Mouse (Mus musculus) MEL (cell line): ENCODE results near the gene Lhfpl2. TPM values are rescaled to one million over a fixed set of nuclear protein-coding genes. Genes with fewer than 3 reads are reported as not detected.

Experiments
- DNase-seq: peaks from one replicate; pipeline ENCODE4 v3.0.0; 2011; ENCODE audit warnings: low read depth, low spot score
- H3K27ac ChIP-seq: 2 replicates; pipeline ENCODE4 v1.5.1; 2012; ENCODE audit warnings: low read depth, mild to moderate bottlenecking, control low read depth, low read length, moderate library complexity; ENCODE audit not compliant: control insufficient read depth
- H3K27me3 ChIP-seq, 2 experiments: fragments of 150-350 bp in 1 of 2; sonication (generic) in 1 of 2; 2 replicates each; pipeline ENCODE4 v1.6.1; 2012; ENCODE audit warnings: low read length in 2 of 2, mild to moderate bottlenecking in 2 of 2, improper control_type of control experiment in 1 of 2, moderate library complexity in 1 of 2; ENCODE audit not compliant: insufficient read depth in 2 of 2, control insufficient read depth in 1 of 2
- H3K36me3 ChIP-seq, 2 experiments: 2 replicates each; pipeline ENCODE4 v1.6.1; 2012 to 2014; ENCODE audit warnings: low read length in 2 of 2, improper control_type of control experiment in 1 of 2, inconsistent platforms in 1 of 2, mild to moderate bottlenecking in 1 of 2; ENCODE audit not compliant: insufficient read depth in 2 of 2, control insufficient read depth in 1 of 2
- H3K4me1 ChIP-seq, 2 experiments: fragments of 150-350 bp in 1 of 2; sonication (generic) in 1 of 2; 2 replicates each; pipeline ENCODE4 v1.6.1; 2012; ENCODE audit warnings: low read length in 2 of 2, improper control_type of control experiment in 1 of 2, mild to moderate bottlenecking in 1 of 2; ENCODE audit not compliant: insufficient read depth in 2 of 2, control insufficient read depth in 1 of 2
- H3K4me3 ChIP-seq, 2 experiments: fragments of 150-350 bp in 1 of 2; sonication (generic) in 1 of 2; 2 replicates each; pipeline ENCODE4 v1.5.1; 2012; ENCODE audit warnings: low read depth in 2 of 2, low read length in 2 of 2, mild to moderate bottlenecking in 2 of 2, moderate library complexity in 2 of 2, control low read depth in 1 of 2, improper control_type of control experiment in 1 of 2; ENCODE audit not compliant: control insufficient read depth in 1 of 2, insufficient read depth in 1 of 2
- H3K79me2 ChIP-seq: 2 replicates; pipeline ENCODE4 v1.6.1; 2012; ENCODE audit warnings: mild to moderate bottlenecking, low read length, moderate library complexity; ENCODE audit not compliant: control insufficient read depth, poor library complexity, insufficient read depth
- H3K9ac ChIP-seq: 2 replicates; pipeline ENCODE4 v1.6.1; 2012; ENCODE audit warnings: low read depth, mild to moderate bottlenecking, control low read depth, low read length, moderate library complexity; ENCODE audit not compliant: control insufficient read depth, poor library complexity, severe bottlenecking
- H3K9me3 ChIP-seq: fragments of 150-350 bp; sonication (generic); replicated peaks from 2 replicates; pipeline ENCODE4 v1.6.1; 2012; ENCODE audit warnings: mild to moderate bottlenecking, low read length, improper control_type of control experiment, moderate library complexity; ENCODE audit not compliant: insufficient read depth
- BHLHE40 ChIP-seq: IDR thresholded peaks from 2 replicates; pipeline ENCODE4 v1.6.1; 2012; ENCODE audit warnings: low read depth, mild to moderate bottlenecking, inconsistent platforms, low read length, improper control_type of control experiment, borderline replicate concordance
- CHD2 ChIP-seq: IDR thresholded peaks from 2 replicates; pipeline ENCODE4 v1.6.1; 2011; ENCODE audit warnings: low read length, improper control_type of control experiment
- CTCF ChIP-seq, 3 experiments: IDR thresholded peaks in 2 of 3; conservative IDR thresholded peaks in 1 of 3; 2 replicates each; pipeline ENCODE4 v1.5.1; 2011 to 2012; ENCODE audit warnings: low read length in 3 of 3, low read depth in 2 of 3, mild to moderate bottlenecking in 2 of 3, improper control_type of control experiment in 1 of 3, inconsistent platforms in 1 of 3, mixed read lengths in 1 of 3, moderate library complexity in 1 of 3; ENCODE audit not compliant: control insufficient read depth in 1 of 3, insufficient read depth in 1 of 3, poor library complexity in 1 of 3, severe bottlenecking in 1 of 3
- EP300 ChIP-seq, 2 experiments: IDR thresholded peaks; 2 replicates each; pipeline ENCODE4 v1.6.1; 2011; ENCODE audit warnings: improper control_type of control experiment in 2 of 2, low read length in 2 of 2, low read depth in 1 of 2, mild to moderate bottlenecking in 1 of 2
- KAT2A ChIP-seq: conservative IDR thresholded peaks from 2 replicates; pipeline ENCODE4 v1.6.1; 2012; ENCODE audit warnings: low read depth, low read length, improper control_type of control experiment, inconsistent platforms
- MAX ChIP-seq: IDR thresholded peaks from 2 replicates; pipeline ENCODE4 v1.6.1; 2011; ENCODE audit warnings: low read length, improper control_type of control experiment
- MXI1 ChIP-seq: IDR thresholded peaks from 2 replicates; pipeline ENCODE4 v1.6.1; 2011; ENCODE audit warnings: mild to moderate bottlenecking, low read depth, low read length, improper control_type of control experiment
- MYC ChIP-seq: IDR thresholded peaks from 2 replicates; pipeline ENCODE4 v1.6.1; 2011; ENCODE audit warnings: low read depth, mild to moderate bottlenecking, low read length, improper control_type of control experiment, moderate library complexity
- NELFE ChIP-seq: IDR thresholded peaks from 2 replicates; pipeline ENCODE4 v1.6.1; 2011; ENCODE audit warnings: low read depth, low read length, improper control_type of control experiment
- POLR2AphosphoS2 ChIP-seq: IDR thresholded peaks from 2 replicates; pipeline ENCODE4 v1.6.1; 2011; ENCODE audit warnings: low read length, improper control_type of control experiment
- TAL1 ChIP-seq: IDR thresholded peaks from 2 replicates; pipeline ENCODE4 v1.6.1; 2012; ENCODE audit warnings: mild to moderate bottlenecking, inconsistent platforms, low read length, moderate library complexity, mixed read lengths
- TBP ChIP-seq: IDR thresholded peaks from 2 replicates; pipeline ENCODE4 v1.8.0; 2011; ENCODE audit warnings: low read depth, low read length, improper control_type of control experiment
- TCF12 ChIP-seq: IDR thresholded peaks from 2 replicates; pipeline ENCODE4 v1.6.1; 2014; ENCODE audit warnings: low read depth, mild to moderate bottlenecking, inconsistent platforms, low read length, improper control_type of control experiment, moderate library complexity
- USF1 ChIP-seq: IDR thresholded peaks from 2 replicates; pipeline ENCODE4 v1.6.1; 2014; ENCODE audit warnings: low read depth, mild to moderate bottlenecking, inconsistent platforms, low read length, improper control_type of control experiment, moderate library complexity
- ZC3H11A ChIP-seq: IDR thresholded peaks from 2 replicates; pipeline ENCODE4 v1.6.1; 2012; ENCODE audit warnings: low read depth, mild to moderate bottlenecking, inconsistent platforms, low read length, improper control_type of control experiment
- ZKSCAN1 ChIP-seq: IDR thresholded peaks from 2 replicates; pipeline ENCODE4 v1.6.1; 2012; ENCODE audit warnings: low read depth, mild to moderate bottlenecking, inconsistent platforms, low read length, improper control_type of control experiment, moderate library complexity
- polyA plus RNA-seq, 2 experiments: library from polyadenylated mRNA; stranded (reverse) in 1 of 2; unstranded in 1 of 2; fragments of >175 nt in 1 of 2; fragments of >200 nt in 1 of 2; gene quantifications; 2 replicates each; pipeline versions ENCODE4 v1.2.1 to v1.2.4; 2012; ENCODE audit warnings: low replicate concordance in 2 of 2, low read depth in 1 of 2; ENCODE audit not compliant: insufficient read length in 2 of 2, insufficient read depth in 1 of 2, missing spikeins in 1 of 2
- total RNA-seq: library from RNA; depleted of rRNA; stranded (reverse); fragments of 300-350 nt; gene quantifications from 2 replicates; pipeline ENCODE4 v1.2.3, GENCODE M21; 2012

Gene Lhfpl2
- total and polyA plus RNA-seq, 3 experiments: 24.5 to 30.2 TPM; not detected in 1

DNA sequence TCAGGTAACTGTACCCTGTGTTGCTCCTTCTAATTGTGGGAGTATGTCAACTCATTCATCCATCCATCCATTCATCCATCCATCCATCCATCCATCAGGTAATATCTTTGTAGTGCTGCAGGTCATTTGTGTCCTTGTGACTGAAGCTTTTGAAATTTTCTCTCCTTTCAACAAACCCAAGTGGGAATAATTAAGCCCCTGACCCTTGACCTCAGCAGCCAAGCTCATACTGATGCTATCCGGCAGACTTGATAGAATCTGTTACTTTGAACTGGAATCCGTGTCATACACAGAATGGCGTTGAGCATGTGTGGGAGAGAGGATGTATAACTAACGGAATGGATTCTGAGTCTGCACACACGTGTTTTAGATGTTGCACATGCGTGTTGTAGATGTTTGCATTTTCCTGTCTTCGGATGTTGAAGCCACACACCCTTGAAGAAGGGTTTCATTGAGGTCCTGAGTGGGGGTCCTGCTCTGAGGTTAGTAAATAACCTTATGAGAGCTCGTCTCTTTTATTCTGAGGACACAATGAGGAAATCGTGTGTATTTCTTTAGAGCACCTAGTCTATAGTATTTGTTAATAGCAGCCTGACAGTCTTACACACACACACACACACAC is 3.8 kb downstream of the Lhfpl2 start:
- no peaks in the 10 kb centered on the region for H3K79me2 ChIP-seq
- H3K36me3 ChIP-seq: no peaks in the 10 kb centered on the region
- no peak overlapping the region for H3K9ac ChIP-seq
- no peak for TF ChIP-seq MAX
- TF ChIP-seq ZC3H11A: no peak
- no peak for TF ChIP-seq CHD2
- TF ChIP-seq BHLHE40: no peak
- no peak for TF ChIP-seq USF1
- TF ChIP-seq ZKSCAN1: no peak
- TF ChIP-seq TCF12: no peak
- no peak for TF ChIP-seq MYC
- no peak for TF ChIP-seq TAL1
- no peak for TF ChIP-seq TBP
- TF ChIP-seq POLR2AphosphoS2: no peak
- no peak for TF ChIP-seq MXI1
- TF ChIP-seq CTCF (IDR thresholded peaks at IDR 0.05 in 2 of 3, conservative IDR thresholded peaks at IDR 0.05 in 1 of 3; ENCODE audit: control insufficient read depth in 1 of 3, insufficient read depth in 1 of 3, low read depth in 2 of 3, low read length in 3 of 3, poor library complexity in 1 of 3, severe bottlenecking in 1 of 3): no peak
- no peak for TF ChIP-seq EP300 (IDR thresholded peaks at IDR 0.05; ENCODE audit: low read depth in 1 of 2, low read length in 2 of 2)
- H3K27me3 ChIP-seq: no peaks in the 10 kb centered on the region
- H3K27ac ChIP-seq: no peak overlapping the region
- H3K4me1 ChIP-seq: 0 out of 4 replicates have a peak, but pooled peaks cover 0 to 3% of the 10 kb centered on the region in 2 experiments
- H3K9me3 ChIP-seq: no peaks in the 10 kb centered on the region
- no peak for DNase-seq
- no peak overlapping the region for H3K4me3 ChIP-seq

DNA sequence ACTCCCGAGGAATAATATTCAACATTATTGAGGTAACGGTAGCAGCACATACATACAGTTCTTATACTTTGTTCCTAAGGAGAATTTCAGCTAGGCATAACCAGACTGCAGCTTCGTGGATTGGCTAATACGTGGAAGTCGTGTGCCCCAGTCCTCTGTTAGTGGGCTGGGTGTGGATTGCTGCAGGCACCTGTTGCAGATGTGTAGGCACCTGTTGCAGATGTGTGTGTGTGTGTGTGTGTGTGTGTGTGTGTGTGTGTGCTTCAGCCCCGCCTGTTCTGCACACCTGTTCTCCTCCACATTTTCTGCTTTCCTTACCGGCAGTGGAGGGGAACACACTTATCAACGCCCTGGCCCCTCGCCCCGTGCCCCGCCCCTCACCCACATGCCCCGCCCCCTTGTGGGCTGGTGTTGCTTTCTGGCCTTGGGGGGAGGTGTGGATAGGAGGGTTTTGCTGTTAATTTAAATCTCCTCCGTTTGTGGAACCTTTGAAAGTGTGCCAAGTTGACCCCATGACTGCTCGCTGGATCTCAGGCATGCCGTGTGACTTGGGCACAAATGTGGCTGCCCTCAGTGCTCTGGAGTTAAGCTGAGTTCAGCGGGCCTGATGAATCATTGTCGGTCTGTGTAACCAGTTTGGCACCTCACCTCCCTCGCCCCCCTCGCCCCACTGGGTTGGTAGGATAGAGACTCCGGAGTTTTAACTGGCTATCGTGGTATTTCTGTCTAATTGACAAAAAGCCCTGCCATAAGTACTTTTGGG is 4.9 kb downstream of the Lhfpl2 start:
- Histone ChIP-seq H3K36me3 (no peaks in the 10 kb centered on the region), H3K4me1 (0 out of 4 replicates have a peak, but pooled peaks cover 0 to 3% of the 10 kb centered on the region in 2 experiments), H3K9me3 (no peaks in the 10 kb centered on the region), H3K4me3 (peak overlapping the region; percentile 39 to 51; a peak in 3 of 4 replicates), H3K27me3 (no peaks in the 10 kb centered on the region), H3K27ac (no peak overlapping the region), H3K79me2 (no peaks in the 10 kb centered on the region), H3K9ac (peak overlapping the region; percentile 32)
- peak; percentile 23 for DNase-seq
- no peak for TF ChIP-seq KAT2A
- TF ChIP-seq TCF12: no peak
- TF ChIP-seq NELFE: no peak
